Mouse (Mus musculus) midbrain, embryonic 14.5 days (tissue): ENCODE data around the gene Cct3. TPM values are rescaled to one million over a fixed set of nuclear protein-coding genes. Genes with fewer than 3 reads are reported as not detected.
A peak's percentile ranks its signal among the peaks of the same experiment; 100 is the strongest.

Source experiments
- ATAC-seq: fragments of 200-750 bp; cut with Nextera tagmentation; 2 replicates; pipeline ENCODE4 v1.8.0; 2017; ENCODE audit warnings: moderate number of reproducible peaks, moderate library complexity; ENCODE audit not compliant: low FRiP score, low TSS enrichment
- DNase-seq: peaks from one replicate; pipeline ENCODE4 v3.0.0-alpha.2; 2015
- H3K27ac ChIP-seq: fragments of 300-500 bp; sonication (generic); replicated peaks from 2 replicates; pipeline ENCODE4 v1.5.1; 2014; ENCODE audit warnings: mild to moderate bottlenecking, low read depth, low read length, moderate library complexity
- H3K27me3 ChIP-seq: fragments of 300-500 bp; sonication (generic); 2 replicates; pipeline ENCODE4 v1.6.1; 2014; ENCODE audit warnings: low read length, control low read depth, mixed read lengths; ENCODE audit not compliant: control insufficient read depth, insufficient read depth
- H3K36me3 ChIP-seq: fragments of 300-500 bp; sonication (generic); 2 replicates; pipeline ENCODE4 v1.6.1; 2014; ENCODE audit warnings: low read length, control low read depth; ENCODE audit not compliant: control insufficient read depth, insufficient read depth
- H3K4me1 ChIP-seq: fragments of 300-500 bp; sonication (generic); 2 replicates; pipeline ENCODE4 v1.6.1; 2014; ENCODE audit warnings: mild to moderate bottlenecking, antibody characterized with exemption, low read length, control low read depth; ENCODE audit not compliant: control insufficient read depth, insufficient read depth
- H3K4me2 ChIP-seq: fragments of 300-500 bp; sonication (generic); 2 replicates; pipeline ENCODE4 v1.6.1; 2014; ENCODE audit warnings: mild to moderate bottlenecking, low read length, moderate library complexity
- H3K4me3 ChIP-seq: fragments of 300-500 bp; sonication (generic); replicated peaks from 2 replicates; pipeline ENCODE4 v1.5.1; 2014; ENCODE audit warnings: low read depth, low read length
- H3K9ac ChIP-seq: fragments of 300-500 bp; sonication (generic); replicated peaks from 2 replicates; pipeline ENCODE4 v1.6.1; 2014; ENCODE audit warnings: mild to moderate bottlenecking, low read length, moderate library complexity
- H3K9me3 ChIP-seq: fragments of 300-500 bp; sonication (generic); 2 replicates; pipeline ENCODE4 v1.6.1; 2016; ENCODE audit warnings: low read length, control low read depth, mixed read lengths; ENCODE audit not compliant: control insufficient read depth
- WGBS: fragments of 180-500 bp; shearing (Covaris S2); extraction: QIAGEN DNeasy Blood & Tissue Kit; methylation state at CpG from one replicate; pipeline ENCODE4 v1.1.7; 2014; 5-methylcytosine and 5-hydroxymethylcytosine counted together
- polyA plus RNA-seq: library from polyadenylated mRNA; unstranded; fragments of >200 nt; fragmentation: Nextera tagmentation; extraction: Ambion mirVana; gene quantifications from 2 replicates; pipeline ENCODE4 v1.2.1, GENCODE M21; 2014

Gene Cct3
- polyA plus RNA-seq, result 444 and 493 TPM in 2 replicates

GRCm38 (mm10) chr3:88296561-88297318 lies at the start of gene Cct3, which contains the start of gene Tsacc:
Cct3 (plus strand) TSS chr3:88297116.
Tsacc (minus strand) TSS chr3:88296999.
- H3K4me2 ChIP-seq, result peak within 1 kb of the TSS; percentile 69
- peak within 1 kb of the TSS; percentile 68 for H3K9ac ChIP-seq
- H3K27ac ChIP-seq, result peak within 1 kb of the TSS; percentile 84
- H3K4me1 ChIP-seq, result peaks cover 9% of the 10 kb centered on the region
- no peaks in the 10 kb centered on the region for H3K27me3 ChIP-seq
- peak; percentile 100 for DNase-seq
- H3K36me3 ChIP-seq, result peaks cover 29% of the 10 kb centered on the region
- ATAC-seq, result peak; percentile 98
- H3K9me3 ChIP-seq, result no peaks in the 10 kb centered on the region
- WGBS, result under 1% methylated on average over 44 of the region's 44 CpGs
- peak within 1 kb of the TSS; percentile 57 for H3K4me3 ChIP-seq

DNA sequence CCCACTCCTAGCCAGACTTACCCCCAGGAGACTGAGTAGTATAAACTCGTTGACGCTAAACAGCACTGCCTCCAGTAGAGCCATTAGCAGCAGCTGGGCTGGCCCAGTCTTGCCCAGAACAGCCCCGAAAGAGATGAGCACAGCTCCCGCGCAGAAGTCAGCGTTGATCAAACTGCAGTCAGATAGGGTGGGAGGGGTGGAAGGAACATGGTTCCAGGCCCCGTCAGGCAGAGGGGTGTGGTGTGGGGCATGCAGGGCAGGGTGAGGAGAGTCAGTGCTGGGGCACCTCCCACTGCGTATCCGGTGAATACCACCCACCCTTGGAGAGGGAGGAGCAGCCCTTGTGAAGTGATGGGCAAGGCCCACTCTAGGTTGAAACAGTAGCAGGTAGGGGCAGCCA lies 49.2 kb upstream of the Cct3 start:
- Histone ChIP-seq H3K36me3 (no peaks in the 10 kb centered on the region), H3K4me2 (no peak overlapping the region), H3K9ac (no peak overlapping the region), H3K27ac (no peak overlapping the region), H3K4me1 (no peaks in the 10 kb centered on the region), H3K4me3 (no peak overlapping the region), H3K27me3 (peaks cover 16% of the 10 kb centered on the region; the same call in 1 of the 2 replicates), H3K9me3 (no peaks in the 10 kb centered on the region)
- DNase-seq, result no peak
- ATAC-seq, result no peak
- 75% methylated on average over 9 of the region's 9 CpGs for WGBS

DNA sequence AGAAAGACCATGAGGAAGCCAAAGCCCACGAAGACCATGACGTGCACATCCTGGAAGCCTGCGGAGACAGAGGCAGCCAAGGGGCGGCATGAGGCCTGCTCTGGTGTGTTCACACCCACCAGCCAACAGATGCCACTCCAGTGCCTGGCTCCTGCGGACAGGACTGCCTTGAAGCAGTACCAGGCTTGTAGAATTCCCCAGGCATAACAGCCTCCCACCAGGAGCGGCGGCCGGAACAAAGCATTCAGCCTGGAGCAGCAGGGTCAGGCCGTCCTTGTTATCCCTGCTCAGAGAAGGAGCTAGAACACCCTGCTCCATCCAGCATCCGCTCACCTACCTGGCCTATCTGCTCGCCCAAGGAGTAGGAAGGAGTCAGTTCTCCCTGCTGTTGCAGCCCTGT lies 48.5 kb upstream of the Cct3 start:
- ATAC-seq (no peak), DNase-seq (no peak)
- Histone ChIP-seq H3K4me1 (no peaks in the 10 kb centered on the region), H3K9me3 (no peaks in the 10 kb centered on the region), H3K27me3 (peaks cover 20% of the 10 kb centered on the region; the same call in 1 of the 2 replicates), H3K9ac (no peak overlapping the region), H3K27ac (no peak overlapping the region), H3K36me3 (no peaks in the 10 kb centered on the region), H3K4me3 (no peak overlapping the region), H3K4me2 (no peak overlapping the region)
- 56% methylated on average over 11 of the region's 11 CpGs for WGBS

GRCm38 (mm10) chr3:88252739-88253138 lies 44.2 kb upstream of the Cct3 start:
- DNase-seq, result no peak
- Histone ChIP-seq H3K27ac (no peak overlapping the region), H3K4me1 (peaks cover 5% of the 10 kb centered on the region; the same call in 1 of the 2 replicates), H3K9me3 (no peaks in the 10 kb centered on the region), H3K36me3 (no peaks in the 10 kb centered on the region), H3K27me3 (peaks cover 17% of the 10 kb centered on the region; the same call in 1 of the 2 replicates), H3K4me3 (no peak overlapping the region), H3K4me2 (no peak overlapping the region), H3K9ac (no peak overlapping the region)
- no peak for ATAC-seq
- 68% methylated on average over 6 of the region's 6 CpGs for WGBS

DNA sequence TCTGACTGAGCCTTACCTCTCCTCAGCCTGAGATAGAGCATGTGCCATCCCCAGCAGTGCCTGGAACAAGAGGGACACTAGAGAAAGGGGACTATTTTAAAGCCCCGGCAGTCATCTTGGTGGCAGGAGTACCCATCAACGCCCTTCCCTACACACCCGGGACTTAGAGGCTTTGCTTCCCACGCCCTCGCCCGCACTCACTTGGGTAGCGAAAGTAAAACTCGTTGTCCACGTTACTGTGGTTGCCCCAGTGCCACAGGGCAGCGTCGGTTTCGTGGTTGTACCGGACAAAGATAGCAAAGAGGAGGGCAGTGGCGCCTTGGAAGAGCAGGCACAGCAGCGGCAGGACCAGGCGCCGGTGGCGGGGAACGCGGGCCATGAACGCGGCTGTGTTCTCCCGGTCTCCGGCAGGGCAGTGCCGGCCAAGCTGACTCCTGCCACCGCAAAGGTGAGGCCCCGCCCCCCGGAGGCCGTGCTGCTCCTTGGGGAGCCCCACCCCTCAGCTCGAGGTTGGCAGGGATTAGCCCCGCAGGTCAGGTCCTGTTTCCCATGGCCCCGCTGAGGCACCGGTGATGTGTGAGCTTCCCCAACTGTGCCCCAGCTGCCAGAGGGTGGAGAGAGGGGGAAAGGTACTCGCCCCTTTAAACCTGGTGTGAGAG lies 42.5 kb upstream of the Cct3 start, which contains the start of gene Rhbg:
TSS of gene Rhbg (minus strand) at position 442 of the 659 bp plus-strand sequence.
- DNase-seq (no peak), ATAC-seq (no peak)

GRCm38 (mm10) chr3:88255950-88256349 lies 41.0 kb upstream of the Cct3 start:
- DNase-seq (no peak), ATAC-seq (no peak)
- Histone ChIP-seq H3K27me3 (peaks cover 17% of the 10 kb centered on the region; the same call in 1 of the 2 replicates), H3K9ac (no peak overlapping the region), H3K36me3 (no peaks in the 10 kb centered on the region), H3K27ac (no peak overlapping the region), H3K4me1 (peaks cover 5% of the 10 kb centered on the region; the same call in 1 of the 2 replicates), H3K4me2 (no peak overlapping the region), H3K9me3 (no peaks in the 10 kb centered on the region), H3K4me3 (no peak overlapping the region)
- 81% methylated on average over 6 of the region's 6 CpGs for WGBS

More for the DNA sequence above, 42.5 kb upstream of the Cct3 start, which contains the start of gene Rhbg:
- WGBS, result 2% methylated on average over 34 of the region's 34 CpGs
- H3K4me3 ChIP-seq, result peak within 1 kb of the TSS; percentile 32
- H3K27ac ChIP-seq, result no peak within 1 kb of the TSS
- H3K4me1 ChIP-seq, result peaks cover 5% of the 10 kb centered on the region; the same call in 1 of the 2 replicates
- no peaks in the 10 kb centered on the region for H3K9me3 ChIP-seq
- H3K9ac ChIP-seq, result peak within 1 kb of the TSS; percentile 30
- peak within 1 kb of the TSS; percentile 56 for H3K4me2 ChIP-seq
- H3K27me3 ChIP-seq, result peaks cover 17% of the 10 kb centered on the region; the same call in 1 of the 2 replicates
- H3K36me3 ChIP-seq, result no peaks in the 10 kb centered on the region

DNA sequence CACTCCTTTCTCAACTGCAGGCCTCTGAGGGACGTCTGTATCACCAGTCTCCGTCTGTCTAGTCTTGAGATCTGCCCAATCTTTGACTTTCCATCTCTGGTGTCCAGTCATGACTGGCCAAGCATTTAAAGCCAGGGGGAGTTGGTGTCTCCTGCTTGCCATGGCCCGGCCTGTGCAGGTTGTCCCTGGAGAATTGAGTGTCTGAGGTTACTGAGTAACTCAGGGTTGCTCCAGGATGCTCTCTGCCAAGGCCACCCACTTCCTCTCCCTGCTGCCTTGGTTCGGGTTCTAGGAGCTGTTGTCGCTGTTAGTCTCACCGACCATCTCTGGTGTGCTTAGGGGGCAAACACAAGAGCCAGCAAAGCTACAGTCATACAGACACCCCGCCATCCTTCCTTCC lies 40.5 kb upstream of the Cct3 start:
- 78% methylated on average over 7 of the region's 7 CpGs for WGBS
- Histone ChIP-seq H3K27me3 (peaks cover 17% of the 10 kb centered on the region; the same call in 1 of the 2 replicates), H3K27ac (no peak overlapping the region), H3K9me3 (no peaks in the 10 kb centered on the region), H3K4me2 (no peak overlapping the region), H3K36me3 (no peaks in the 10 kb centered on the region), H3K4me1 (peaks cover 5% of the 10 kb centered on the region; the same call in 1 of the 2 replicates), H3K9ac (no peak overlapping the region), H3K4me3 (no peak overlapping the region)
- DNase-seq, result no peak
- no peak for ATAC-seq

GRCm38 (mm10) chr3:88262346-88262745 lies 34.6 kb upstream of the Cct3 start:
- Histone ChIP-seq H3K4me2 (no peak overlapping the region), H3K4me1 (no peaks in the 10 kb centered on the region), H3K9ac (no peak overlapping the region), H3K36me3 (no peaks in the 10 kb centered on the region), H3K4me3 (no peak overlapping the region), H3K27me3 (no peaks in the 10 kb centered on the region), H3K9me3 (no peaks in the 10 kb centered on the region), H3K27ac (no peak overlapping the region)
- no peak for DNase-seq
- no peak for ATAC-seq
- WGBS, result 78% methylated on average over 3 of the region's 3 CpGs
